Mouse (Mus musculus) lung, postnatal 10 days (tissue): ENCODE measurements at regions not wholly inside any gene's neighbourhood (a gene's known extent, or its start where the extent isn't known, plus 50 kb on each side); places are given as distances from the start of the nearest gene placed in this dataset.

Experiments
- DNase-seq: peaks from one replicate; pipeline ENCODE4 v3.0.0; 2021

DNA sequence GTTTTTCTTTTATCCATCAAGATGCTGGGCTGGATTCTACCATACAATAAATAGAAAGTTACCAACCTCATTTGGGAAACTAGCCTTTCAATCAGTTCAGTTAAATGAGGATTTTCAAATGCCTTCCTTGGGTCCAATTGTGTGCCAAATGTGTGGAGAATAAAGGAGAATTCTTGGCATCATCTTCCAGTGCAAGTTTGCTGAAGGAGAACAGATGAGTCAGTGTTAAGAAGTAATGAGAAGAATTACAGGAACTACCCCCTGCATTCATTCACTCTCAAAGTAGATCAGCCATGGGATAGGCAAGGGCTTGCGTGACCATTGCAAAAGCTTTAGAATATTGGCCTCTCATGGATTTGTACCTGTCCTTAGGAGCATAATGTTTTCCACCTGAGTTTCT lies 193.4 kb upstream of the Man1a start:
- no peak for DNase-seq

GRCm38 (mm10) chr10:54269354-54269753 lies 192.9 kb upstream of the Man1a start:
- no peak for DNase-seq

DNA sequence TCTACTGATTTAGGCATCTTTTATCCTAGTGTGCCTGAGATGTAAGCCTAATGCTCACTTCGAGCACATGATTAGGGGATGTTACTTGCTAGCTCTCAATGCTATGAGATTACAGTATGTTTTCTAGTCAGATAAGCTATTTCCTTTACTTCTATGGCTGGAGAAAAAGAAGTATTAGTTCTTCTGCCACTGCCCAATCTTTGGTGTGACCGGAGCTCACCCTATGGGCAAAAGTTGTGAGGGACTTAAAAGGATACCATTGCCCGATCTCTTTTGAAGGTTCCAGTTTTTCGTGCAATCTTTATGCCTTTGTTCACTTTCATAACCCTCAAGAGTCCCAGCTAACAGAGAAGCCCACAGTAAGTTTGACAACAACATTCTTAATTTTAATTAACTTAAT lies 190.2 kb upstream of the Man1a start:
- DNase-seq = no peak

GRCm38 (mm10) chr10:54254874-54255641 lies 178.6 kb upstream of the Man1a start:
- DNase-seq = no peak

GRCm38 (mm10) chr10:54244995-54245394 lies 168.6 kb upstream of the Man1a start:
- DNase-seq = no peak

GRCm38 (mm10) chr10:54202362-54202761 lies 126.0 kb upstream of the Man1a start:
- DNase-seq = no peak

GRCm38 (mm10) chr10:54201727-54202126 lies 125.3 kb upstream of the Man1a start:
- DNase-seq = no peak

DNA sequence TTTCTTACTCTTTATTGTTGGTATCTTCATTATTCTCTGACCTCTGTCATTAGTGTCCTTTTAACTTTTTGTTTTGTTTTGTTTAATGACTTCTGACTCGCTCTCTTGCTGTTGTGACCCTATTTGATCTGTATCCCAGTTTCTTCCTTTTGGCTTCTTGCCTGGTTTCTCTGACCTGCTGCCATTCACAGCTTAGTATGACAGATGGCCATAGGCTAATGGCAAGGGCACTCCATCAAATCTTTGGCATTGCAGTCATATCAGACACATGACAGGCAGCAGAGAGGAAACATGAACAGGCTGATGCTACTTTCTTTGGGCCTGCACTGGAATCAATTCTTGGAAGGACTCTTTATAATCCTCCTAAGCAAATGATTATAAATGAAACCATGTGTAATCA lies 106.3 kb upstream of the Man1a start:
- no peak for DNase-seq

DNA sequence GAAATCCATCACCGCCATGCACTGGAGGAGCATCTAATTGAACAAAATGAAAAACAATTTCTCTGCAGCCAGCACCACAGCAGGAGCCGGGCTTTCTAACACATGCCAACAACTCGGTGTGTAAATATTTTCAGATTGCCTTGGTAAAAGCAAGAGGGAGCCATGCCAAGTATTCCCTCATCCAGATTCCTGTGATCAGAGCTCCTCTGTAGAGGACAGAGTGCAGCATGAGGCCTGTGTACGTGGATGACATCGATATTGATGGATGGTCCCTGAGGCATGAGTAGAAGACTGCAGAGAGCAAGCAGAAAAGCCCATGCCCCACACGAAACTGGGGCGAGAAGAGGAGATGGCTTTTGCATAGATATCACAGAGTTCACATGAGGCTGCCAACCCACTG lies 92.9 kb upstream of the Man1a start:
- DNase-seq = peak; percentile 25

GRCm38 (mm10) chr10:54161091-54161742 lies 84.8 kb upstream of the Man1a start:
- no peak for DNase-seq

DNA sequence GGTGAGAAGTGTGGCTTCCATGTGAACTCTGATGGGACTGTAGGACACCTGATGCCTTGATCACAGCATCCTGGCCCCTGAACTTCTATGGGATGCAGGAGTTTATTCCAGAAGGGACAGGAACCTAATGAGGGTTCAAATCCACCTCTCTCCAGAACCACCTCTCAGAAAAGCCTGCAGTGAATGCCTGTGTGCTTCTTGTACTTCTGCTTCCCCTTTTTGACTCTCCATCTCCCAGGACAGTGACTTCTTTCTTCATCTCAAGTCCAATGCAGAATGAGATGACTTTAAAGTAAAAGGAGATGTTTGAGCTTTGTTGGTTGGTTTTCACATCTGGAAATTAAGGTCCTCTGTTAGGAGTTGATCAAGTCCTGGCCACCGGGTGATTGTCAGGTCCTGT lies 77.5 kb upstream of the Man1a start:
- no peak for DNase-seq

DNA sequence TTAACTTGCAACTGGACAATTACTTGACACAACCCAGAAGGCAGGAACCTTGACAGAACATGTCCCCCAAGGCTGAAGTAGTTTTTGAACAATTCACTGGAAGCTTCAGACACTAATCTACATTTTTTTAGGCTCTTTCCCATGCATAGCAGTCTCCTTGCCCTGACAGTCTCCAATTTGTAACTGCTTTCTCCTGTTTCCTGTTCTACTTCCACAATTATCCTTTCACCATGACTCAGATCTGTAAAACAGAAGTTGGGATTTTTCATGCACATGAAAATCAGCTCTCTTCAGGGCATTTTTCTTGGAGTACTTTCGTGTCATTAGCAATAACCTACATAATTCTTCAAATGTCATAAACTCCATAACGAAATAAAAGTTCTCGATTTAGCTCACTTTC lies 56.2 kb upstream of the Man1a start:
- DNase-seq = no peak
